Mouse (Mus musculus): ENCODE measurements around the gene Gm21969. TPM values are rescaled to one million over a fixed set of nuclear protein-coding genes. Genes with fewer than 3 reads are reported as not detected.

Gene Gm21969
- polyA plus RNA-seq, 1 experiment from 2014 or later, result not detected

DNA sequence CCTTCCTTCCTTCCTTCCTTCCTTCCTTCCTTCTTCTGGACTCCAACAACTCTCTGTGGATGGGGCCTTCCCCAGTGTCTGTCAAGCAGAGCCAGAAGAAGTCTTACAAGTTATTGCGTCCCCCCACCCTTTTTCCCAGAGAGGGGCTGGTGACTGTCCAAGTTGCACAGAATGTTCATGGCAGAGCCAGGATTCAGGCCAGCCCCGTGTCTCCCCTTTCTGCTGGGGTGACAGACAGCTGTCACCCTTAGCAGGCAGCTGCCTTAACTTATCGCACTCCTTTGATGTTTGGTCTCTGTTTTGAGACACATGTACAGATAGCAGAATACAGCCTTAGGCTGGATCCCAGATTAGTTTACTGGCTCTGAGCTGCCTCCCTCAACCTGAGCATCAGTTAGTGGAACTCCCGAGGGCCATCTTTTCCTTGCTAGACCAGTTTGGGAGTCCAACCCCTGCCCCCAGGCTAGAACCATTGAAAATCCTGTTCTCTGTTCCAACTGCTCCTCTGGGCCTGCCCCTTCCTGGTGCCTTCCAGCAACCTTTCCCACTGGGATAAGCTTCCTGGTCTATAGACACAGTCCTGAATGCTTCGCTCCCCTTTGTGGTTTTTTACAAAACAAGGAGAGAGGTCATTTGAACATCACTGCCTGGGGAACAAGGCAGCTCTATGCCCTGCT lies 13.5 kb upstream of the Gm21969 start:
- no peaks in the 10 kb centered on the region for H3K9me3 ChIP-seq (replicated peaks)
- ATAC-seq (ENCODE audit: low FRiP score), result no peak
- H3K4me1 ChIP-seq, result peaks cover 36% of the 10 kb centered on the region
- no peaks in the 10 kb centered on the region for H3K36me3 ChIP-seq
- peak overlapping the region; percentile 55; the same call in 1 of the 2 replicates for H3K27ac ChIP-seq
- 52% methylated on average over 5 of the region's 5 CpGs for WGBS
- H3K27me3 ChIP-seq, result no peaks in the 10 kb centered on the region
- no peak overlapping the region for H3K4me2 ChIP-seq (replicated peaks)
- H3K4me3 ChIP-seq, result no peak overlapping the region
- H3K9ac ChIP-seq, result no peak overlapping the region

DNA sequence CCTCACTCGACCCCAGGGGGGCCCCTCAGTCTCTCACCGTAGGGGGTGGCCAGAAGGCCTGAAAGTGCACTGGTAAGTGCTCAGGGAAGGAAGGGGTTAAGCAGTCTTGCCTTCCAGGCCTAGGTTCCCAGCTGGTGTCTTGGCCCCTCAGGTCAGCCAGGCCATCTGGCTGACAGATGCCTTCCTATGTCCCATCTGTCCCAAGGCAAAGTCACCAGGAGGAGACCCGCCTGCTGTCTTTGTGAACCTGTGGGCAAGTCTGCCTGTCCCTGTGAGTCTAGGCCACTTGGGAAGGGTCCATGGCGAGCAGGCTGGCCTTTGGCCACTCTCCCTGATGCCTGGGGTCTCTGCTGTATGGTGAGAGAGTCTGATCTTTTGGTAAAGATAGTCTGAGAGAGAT lies 12.5 kb upstream of the Gm21969 start:
- Histone ChIP-seq H3K9me3 (replicated peaks) (no peaks in the 10 kb centered on the region), H3K36me3 (no peaks in the 10 kb centered on the region), H3K4me1 (peaks cover 34% of the 10 kb centered on the region), H3K9ac (no peak overlapping the region), H3K4me2 (replicated peaks) (no peak overlapping the region), H3K27me3 (no peaks in the 10 kb centered on the region), H3K27ac (peak overlapping the region; percentile 58; the same call in 1 of the 2 replicates), H3K4me3 (no peak overlapping the region)
- 25% methylated on average over 4 of the region's 4 CpGs for WGBS
- ATAC-seq (ENCODE audit: low FRiP score), result 0 out of 2 replicates have a peak, but pooled peaks have one; percentile 44

DNA sequence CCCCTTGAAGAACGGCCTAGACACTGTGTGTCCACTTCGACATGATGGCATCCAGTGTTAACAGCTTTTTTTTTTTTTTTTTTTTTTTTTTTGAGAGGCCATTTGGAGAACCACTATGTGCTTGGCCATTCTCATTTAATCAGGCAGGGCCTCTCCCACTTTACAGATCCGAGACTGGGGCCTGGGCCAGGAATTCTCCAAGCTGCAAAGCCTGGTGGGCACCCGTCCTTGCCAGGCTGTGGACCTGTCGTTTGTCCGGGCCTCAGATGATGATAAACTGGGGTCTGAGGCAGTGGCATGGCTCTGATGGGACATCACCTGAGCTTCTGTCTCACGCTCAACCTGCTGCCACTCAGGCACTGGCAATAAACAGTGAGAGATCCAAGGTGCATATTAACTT lies 10.1 kb upstream of the Gm21969 start:
- Histone ChIP-seq H3K4me2 (replicated peaks) (no peak overlapping the region), H3K36me3 (no peaks in the 10 kb centered on the region), H3K9ac (no peak overlapping the region), H3K27ac (no peak overlapping the region), H3K27me3 (no peaks in the 10 kb centered on the region), H3K4me3 (no peak overlapping the region), H3K9me3 (replicated peaks) (no peaks in the 10 kb centered on the region), H3K4me1 (peaks cover 47% of the 10 kb centered on the region)
- 87% methylated on average over 7 of the region's 7 CpGs for WGBS
- ATAC-seq (ENCODE audit: low FRiP score), result no peak

DNA sequence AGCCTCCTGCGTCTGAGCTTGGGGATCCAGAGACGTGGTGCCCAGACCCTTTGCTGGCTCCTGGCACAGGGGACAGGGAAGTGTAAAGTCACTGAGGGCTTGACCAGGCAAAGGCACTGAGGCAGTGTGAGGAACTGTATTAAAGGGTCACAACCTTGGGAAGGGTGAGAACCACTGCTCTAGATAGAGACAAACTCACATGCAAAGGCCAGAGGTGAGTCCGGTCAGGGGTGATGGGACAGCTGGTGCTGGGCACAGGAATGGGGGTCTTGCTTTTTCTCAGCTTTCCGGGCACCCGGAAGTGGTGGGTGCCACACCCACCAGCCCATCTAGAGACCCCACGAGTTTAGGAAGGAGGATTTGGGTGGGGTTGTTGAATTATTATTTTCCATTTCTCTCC lies 9.6 kb upstream of the Gm21969 start:
- no peak overlapping the region for H3K4me2 ChIP-seq (replicated peaks)
- H3K9me3 ChIP-seq (replicated peaks), result no peaks in the 10 kb centered on the region
- no peak overlapping the region for H3K27ac ChIP-seq
- H3K4me1 ChIP-seq, result peaks cover 51% of the 10 kb centered on the region
- no peaks in the 10 kb centered on the region for H3K27me3 ChIP-seq
- ATAC-seq (ENCODE audit: low FRiP score), result no peak
- H3K4me3 ChIP-seq, result no peak overlapping the region
- no peak overlapping the region for H3K9ac ChIP-seq
- no peaks in the 10 kb centered on the region for H3K36me3 ChIP-seq
- 67% methylated on average over 6 of the region's 6 CpGs for WGBS

DNA sequence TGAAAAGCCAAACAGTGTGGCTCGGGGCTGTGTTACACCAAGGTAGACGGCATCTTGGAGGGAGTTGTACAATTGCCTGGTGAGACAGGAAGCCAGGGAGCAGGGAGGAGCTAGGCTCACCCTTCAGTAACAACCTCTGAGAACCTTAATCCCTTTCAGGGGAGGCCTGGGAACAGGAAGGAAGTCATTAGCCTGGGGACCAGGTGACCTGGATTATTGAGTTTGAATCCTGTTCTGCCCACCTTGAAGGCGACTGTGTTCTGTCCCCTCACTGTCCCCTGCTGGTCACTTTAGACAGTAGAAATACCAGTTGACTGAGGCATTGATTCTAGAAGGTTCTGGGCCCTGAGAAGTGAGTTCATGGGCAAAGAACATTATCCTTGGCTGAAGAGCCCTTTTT lies 8.9 kb upstream of the Gm21969 start:
- no peak overlapping the region for H3K9ac ChIP-seq
- H3K4me1 ChIP-seq, result peaks cover 58% of the 10 kb centered on the region
- no peak overlapping the region for H3K27ac ChIP-seq
- H3K36me3 ChIP-seq, result no peaks in the 10 kb centered on the region
- ATAC-seq (ENCODE audit: low FRiP score), result no peak
- H3K4me3 ChIP-seq, result no peak overlapping the region
- no peaks in the 10 kb centered on the region for H3K27me3 ChIP-seq
- no peak overlapping the region for H3K4me2 ChIP-seq (replicated peaks)
- 54% methylated on average over 3 of the region's 3 CpGs for WGBS
- H3K9me3 ChIP-seq (replicated peaks), result no peaks in the 10 kb centered on the region

DNA sequence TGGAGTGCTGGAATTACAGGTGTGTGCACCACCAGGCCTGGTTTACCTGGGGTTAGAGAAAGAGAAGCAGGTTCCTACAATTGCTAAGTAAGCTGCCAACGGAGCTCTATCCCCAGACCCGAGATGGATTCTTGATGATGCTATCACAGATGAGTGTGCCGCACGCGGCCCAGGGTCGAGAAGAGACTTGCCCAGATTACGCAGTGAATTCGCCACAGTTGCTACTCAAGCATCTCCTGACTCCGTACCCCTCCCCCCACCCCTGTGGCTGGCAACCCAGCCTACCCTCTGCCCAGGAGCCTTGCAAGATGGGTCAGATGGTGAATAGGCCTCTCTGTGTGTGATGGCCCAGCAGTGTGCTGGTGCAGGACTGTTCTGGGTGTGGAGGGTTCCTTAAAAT lies 6.3 kb upstream of the Gm21969 start:
- Histone ChIP-seq H3K4me1 (peaks cover 66% of the 10 kb centered on the region), H3K27ac (peak overlapping the region; percentile 66), H3K9me3 (replicated peaks) (no peaks in the 10 kb centered on the region), H3K9ac (no peak overlapping the region; the same call in none of the 2 replicates), H3K4me2 (replicated peaks) (peak overlapping the region; percentile 14; the same call in 1 of the 2 replicates), H3K36me3 (no peaks in the 10 kb centered on the region), H3K27me3 (no peaks in the 10 kb centered on the region), H3K4me3 (no peak overlapping the region)
- WGBS, result 19% methylated on average over 9 of the region's 9 CpGs
- ATAC-seq (ENCODE audit: low FRiP score), result peak; percentile 39

DNA sequence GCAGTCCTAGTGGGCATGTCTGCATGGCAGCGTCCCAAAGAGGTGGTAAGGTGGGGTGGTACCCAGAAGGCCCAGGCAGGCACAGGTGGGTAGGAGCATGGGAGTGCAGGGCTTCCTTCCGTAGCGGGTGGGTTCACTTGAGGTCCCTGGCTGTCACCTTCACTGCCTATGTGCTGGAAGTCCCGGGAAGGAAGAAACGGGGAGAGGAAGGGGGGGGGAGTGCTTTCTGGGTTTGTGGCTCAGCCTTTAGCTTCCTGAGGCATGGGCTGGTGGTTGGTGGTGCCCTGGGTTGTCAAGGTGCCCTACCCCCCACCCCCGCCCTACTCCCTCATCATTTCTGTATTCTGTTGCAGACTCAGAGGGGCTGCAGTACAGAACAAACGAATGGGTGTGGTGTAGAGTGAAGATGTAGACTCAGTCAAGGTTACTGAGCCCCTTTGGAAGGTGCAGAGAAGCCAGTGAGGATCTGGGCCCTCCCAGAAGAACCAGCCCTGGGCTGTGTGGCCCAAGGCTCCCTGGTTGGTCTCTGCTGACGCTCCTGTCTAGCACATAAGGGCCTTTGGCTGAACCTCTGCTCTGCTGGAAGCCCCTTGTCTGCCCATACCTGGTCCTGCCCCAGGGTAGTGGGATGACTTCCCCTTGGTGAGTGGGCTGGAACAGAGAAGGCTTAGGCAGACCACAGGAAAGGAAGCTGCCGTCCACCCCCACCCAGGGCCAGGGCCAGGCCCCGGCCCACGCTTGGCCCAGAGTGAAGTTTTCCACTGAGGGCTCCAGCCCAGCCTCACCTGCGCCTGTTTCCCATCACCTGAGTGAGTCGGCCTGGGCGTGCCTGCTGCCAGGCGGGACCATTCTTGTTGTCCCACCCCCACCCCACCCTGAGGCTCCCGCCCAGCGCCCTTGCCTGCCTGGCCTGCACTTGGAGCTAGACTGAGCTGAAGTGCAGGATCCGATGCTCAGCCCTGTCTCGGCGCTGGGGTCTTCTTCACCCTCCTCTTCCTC lies 5.4 kb upstream of the Gm21969 start:
- no peak; the same call in 1 of the 2 replicates for ATAC-seq (ENCODE audit: low FRiP score)
- Histone ChIP-seq H3K27ac (peak overlapping the region; percentile 84), H3K9me3 (replicated peaks) (no peaks in the 10 kb centered on the region), H3K4me1 (peaks cover 71% of the 10 kb centered on the region), H3K4me2 (replicated peaks) (no peak overlapping the region), H3K9ac (no peak overlapping the region; the same call in 1 of the 2 replicates), H3K4me3 (no peak overlapping the region), H3K36me3 (no peaks in the 10 kb centered on the region), H3K27me3 (no peaks in the 10 kb centered on the region)
- 63% methylated on average over 20 of the region's 20 CpGs for WGBS

DNA sequence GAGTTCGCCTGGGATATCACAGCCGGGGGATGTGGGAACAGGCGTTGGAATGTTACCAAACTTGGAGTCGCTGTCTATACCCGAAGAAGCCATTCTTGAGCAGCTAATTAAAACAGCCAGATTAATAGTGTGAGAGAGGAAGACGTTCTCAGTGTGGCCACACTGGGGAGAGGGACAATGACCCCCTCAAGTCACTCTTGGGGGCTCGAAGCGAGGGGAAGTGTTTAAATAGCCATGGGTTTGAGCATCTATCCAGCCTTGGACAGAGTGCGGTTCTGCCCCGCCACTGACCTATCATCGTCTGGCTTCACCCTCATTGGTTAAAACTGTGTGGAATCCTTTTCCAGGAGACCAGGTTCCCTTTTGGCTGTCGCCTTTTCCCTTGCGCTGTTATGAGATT lies 4.6 kb upstream of the Gm21969 start:
- Histone ChIP-seq H3K4me1 (peaks cover 77% of the 10 kb centered on the region), H3K4me2 (replicated peaks) (peak overlapping the region; percentile 45), H3K27me3 (no peaks in the 10 kb centered on the region), H3K36me3 (no peaks in the 10 kb centered on the region), H3K27ac (peak overlapping the region; percentile 84), H3K9me3 (replicated peaks) (no peaks in the 10 kb centered on the region), H3K4me3 (no peak overlapping the region), H3K9ac (0 out of 2 replicates have a peak overlapping the region, but pooled peaks have one; percentile 36)
- 36% methylated on average over 13 of the region's 13 CpGs for WGBS
- ATAC-seq (ENCODE audit: low FRiP score), result no peak

DNA sequence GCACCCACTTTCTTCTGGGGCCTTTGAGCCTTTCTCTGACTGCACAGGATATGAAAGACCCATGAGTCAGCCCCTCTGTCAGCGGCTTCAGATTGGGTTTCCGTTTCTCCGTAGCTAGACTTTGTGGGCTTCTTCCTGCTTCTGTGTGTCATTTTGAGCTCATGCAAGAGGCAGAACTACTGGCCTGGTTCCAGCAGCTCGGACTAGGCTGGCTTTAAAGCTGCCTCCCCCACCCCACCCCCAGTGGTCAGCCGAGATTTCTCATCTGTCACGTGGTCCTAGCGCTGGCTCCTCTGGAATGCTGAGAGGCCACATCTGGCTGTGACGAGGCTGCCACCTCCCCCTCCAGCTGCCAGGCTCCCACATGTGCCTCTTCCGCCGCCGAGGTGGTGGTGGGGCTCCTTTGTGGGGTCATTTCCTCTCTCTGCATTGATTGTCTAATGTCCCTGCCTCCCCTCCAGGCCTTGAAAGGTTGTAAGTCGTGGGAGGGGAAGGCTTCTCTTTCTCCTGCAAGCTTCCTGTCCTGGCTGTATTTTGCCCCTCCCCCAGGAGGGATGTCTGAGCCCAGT lies 4.0 kb upstream of the Gm21969 start:
- peaks cover 77% of the 10 kb centered on the region for H3K4me1 ChIP-seq
- peak overlapping the region; percentile 36; the same call in 1 of the 2 replicates for H3K9ac ChIP-seq
- peak overlapping the region; percentile 84 for H3K27ac ChIP-seq
- H3K9me3 ChIP-seq (replicated peaks), result no peaks in the 10 kb centered on the region
- ATAC-seq (ENCODE audit: low FRiP score), result peak; percentile 39
- H3K4me2 ChIP-seq (replicated peaks), result peak overlapping the region; percentile 45
- H3K4me3 ChIP-seq, result no peak overlapping the region
- 2% methylated on average over 12 of the region's 12 CpGs for WGBS
- H3K27me3 ChIP-seq, result no peaks in the 10 kb centered on the region
- H3K36me3 ChIP-seq, result no peaks in the 10 kb centered on the region

DNA sequence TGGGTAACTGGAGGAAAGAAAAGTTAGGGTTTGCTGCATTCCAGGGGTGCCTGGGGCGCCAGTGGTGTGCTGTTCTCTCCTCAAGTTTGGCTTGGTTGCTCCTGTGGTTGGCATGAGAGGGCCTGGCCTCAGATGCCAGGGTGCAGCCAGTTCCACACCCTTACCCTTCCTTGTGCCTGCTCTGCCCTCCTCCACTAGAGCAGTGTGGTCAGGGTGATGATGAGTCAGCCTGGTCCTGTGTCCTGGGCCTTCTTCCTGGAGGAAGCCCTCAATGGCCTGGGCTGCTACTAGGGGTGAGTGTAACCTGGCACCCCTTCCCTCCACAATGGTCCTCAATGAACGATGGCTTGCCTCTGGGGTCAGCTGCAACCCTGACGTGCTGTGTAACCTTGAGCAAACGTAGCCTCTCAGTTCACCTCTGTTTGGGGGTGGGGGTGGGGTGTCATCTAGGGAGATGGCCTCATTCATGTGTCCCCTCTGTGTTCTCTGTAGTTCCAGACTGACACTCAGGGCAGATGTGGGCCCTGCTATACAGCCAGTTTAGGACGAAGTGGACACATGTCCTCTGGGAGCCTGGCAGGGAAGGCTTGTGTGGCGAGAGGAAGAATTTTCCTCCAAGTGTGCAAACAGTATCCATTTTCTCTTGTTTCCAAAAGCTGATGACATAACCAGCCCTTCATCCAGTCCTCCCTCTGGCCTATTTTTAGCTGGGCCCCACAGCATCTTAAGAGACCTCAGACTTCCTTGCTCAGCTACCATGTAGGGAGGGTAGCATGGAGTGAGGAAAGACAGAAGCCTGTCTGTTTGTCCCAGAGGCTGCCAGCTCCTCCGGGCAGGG lies 1.2 kb upstream of the Gm21969 start:
- Histone ChIP-seq H3K27ac (peak overlapping the region; percentile 56), H3K9ac (no peak overlapping the region), H3K27me3 (no peaks in the 10 kb centered on the region), H3K9me3 (replicated peaks) (no peaks in the 10 kb centered on the region), H3K4me2 (replicated peaks) (no peak overlapping the region), H3K4me3 (no peak overlapping the region), H3K4me1 (peaks cover 60% of the 10 kb centered on the region), H3K36me3 (peaks cover 19% of the 10 kb centered on the region)
- WGBS, result 67% methylated on average over 7 of the region's 7 CpGs
- no peak for ATAC-seq (ENCODE audit: low FRiP score)

DNA sequence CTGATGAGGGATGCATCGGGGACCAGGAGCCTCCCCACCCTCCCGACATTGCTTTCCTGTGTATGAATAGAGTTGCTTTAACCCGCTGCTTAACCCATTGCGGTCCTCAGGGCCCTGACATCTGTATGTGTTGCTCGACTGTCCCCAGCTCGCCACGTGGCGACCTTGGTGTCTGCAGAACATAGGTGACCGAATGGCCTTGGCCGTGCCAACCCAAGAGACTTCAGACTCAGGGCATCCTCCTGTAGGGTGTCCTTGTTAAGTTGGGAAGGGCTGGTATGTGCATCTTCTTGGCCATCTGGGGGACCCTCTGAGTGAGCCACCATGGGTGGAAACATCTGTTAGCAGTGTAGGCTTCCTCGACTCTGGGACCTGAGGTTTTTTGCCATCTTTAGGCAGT lies 2.2 kb downstream of the Gm21969 start:
- Histone ChIP-seq H3K4me2 (replicated peaks) (no peak overlapping the region), H3K27me3 (no peaks in the 10 kb centered on the region), H3K9ac (no peak overlapping the region), H3K36me3 (peaks cover 26% of the 10 kb centered on the region), H3K4me1 (peaks cover 25% of the 10 kb centered on the region), H3K27ac (no peak overlapping the region), H3K9me3 (replicated peaks) (no peaks in the 10 kb centered on the region), H3K4me3 (no peak overlapping the region)
- ATAC-seq (ENCODE audit: low FRiP score), result no peak
- 84% methylated on average over 11 of the region's 11 CpGs for WGBS
